Mouse (Mus musculus) bone marrow, adult 2 months (tissue): ENCODE results near the gene Qsox2.

ENCODE experiments used
- CTCF ChIP-seq: fragments of 200-500 bp; IDR thresholded peaks from 2 replicates; pipeline ENCODE4 v1.5.1; 2011; ENCODE audit warnings: low read length, control low read depth; ENCODE audit not compliant: control insufficient read depth, insufficient read depth
- POLR2A ChIP-seq: fragments of 200-500 bp; IDR thresholded peaks from 2 replicates; pipeline ENCODE4 v1.6.1; 2011; ENCODE audit warnings: low read depth, mild to moderate bottlenecking, control low read depth, low read length, borderline replicate concordance; ENCODE audit not compliant: control insufficient read depth

- TF ChIP-seq CTCF = no peak
- no peak for TF ChIP-seq POLR2A
Measured at GRCm38 (mm10) chr2:26166890-26167289, 70.4 kb downstream of the Qsox2 start.
